Mouse (Mus musculus) ES-Bruce4 (cell line): Measurements from ENCODE around the gene Grk6.

Experiments
- CTCF ChIP-seq: IDR thresholded peaks from one replicate; pipeline ENCODE4 v1.8.1; 2011; ENCODE audit warnings: low read depth, low read length
- EP300 ChIP-seq: IDR thresholded peaks from 2 replicates; pipeline ENCODE4 v1.6.1; 2011; ENCODE audit warnings: low read depth, low read length; ENCODE audit not compliant: insufficient read depth

GRCm38 (mm10) chr13:55412643-55413307 is 32.1 kb upstream of the Grk6 start:
- TF ChIP-seq CTCF = no peak
- TF ChIP-seq EP300 = no peak
